Mouse (Mus musculus) left cerebral cortex, adult 8-10 months (tissue): Measurements from ENCODE around the gene Sltm. TPM values are rescaled to one million over a fixed set of nuclear protein-coding genes. Genes with fewer than 3 reads are reported as not detected.
"Not testable (repeated sequence)": the region's sequence is repeated elsewhere in the genome, so short reads cannot be mapped to it uniquely, and the experiment has no call there.

Experiments
- DNase-seq, 2 experiments: peaks; one replicate each; pipeline ENCODE4 v3.0.0; 2022; ENCODE audit warnings: low spot score in 2 of 2
- total RNA-seq, 4 experiments: library from RNA; stranded (reverse); gene quantifications; 2 replicates each; pipeline ENCODE4 v1.2.4; 2022

The Sltm gene
- total RNA-seq, 4 experiments from 2014 or later: 43.5 to 51.9 (median 49.4) TPM

GRCm38 (mm10) chr9:70551524-70551923 lies 9.0 kb downstream of the Sltm start:
- no peak for DNase-seq

GRCm38 (mm10) chr9:70552233-70552632 lies 9.7 kb downstream of the Sltm start:
- DNase-seq: not testable (repeated sequence)

- DNase-seq: no peak
Measured at GRCm38 (mm10) chr9:70555431-70555830, 12.9 kb downstream of the Sltm start.

- DNase-seq: no peak
Measured at GRCm38 (mm10) chr9:70556796-70557195, 14.2 kb downstream of the Sltm start.

GRCm38 (mm10) chr9:70562825-70563224 lies 20.3 kb downstream of the Sltm start:
- no peak for DNase-seq

- DNase-seq: no peak
Measured at GRCm38 (mm10) chr9:70567651-70568050, 25.1 kb downstream of the Sltm start.

- no peak for DNase-seq
Measured at GRCm38 (mm10) chr9:70570351-70570750, 27.8 kb downstream of the Sltm start.

- DNase-seq: no peak
Measured at GRCm38 (mm10) chr9:70578123-70578522, 35.6 kb downstream of the Sltm start.

GRCm38 (mm10) chr9:70580956-70581355 lies 38.4 kb downstream of the Sltm start:
- DNase-seq: no peak

- DNase-seq: no peak
Measured at GRCm38 (mm10) chr9:70584641-70585040, 42.1 kb downstream of the Sltm start.

- no peak for DNase-seq
Measured at GRCm38 (mm10) chr9:70585172-70585571, 42.6 kb downstream of the Sltm start.

GRCm38 (mm10) chr9:70587171-70587570 lies 44.6 kb downstream of the Sltm start:
- DNase-seq: peak in 1 of 2 experiments; percentile 52

- no peak for DNase-seq
Measured at GRCm38 (mm10) chr9:70590775-70591174, 48.2 kb downstream of the Sltm start.

- no peak for DNase-seq
Measured at GRCm38 (mm10) chr9:70591486-70591885, 48.9 kb downstream of the Sltm start.

GRCm38 (mm10) chr9:70598271-70598670 lies 55.7 kb downstream of the Sltm start:
- DNase-seq: no peak

- DNase-seq: no peak
Measured at GRCm38 (mm10) chr9:70602186-70602845, 59.8 kb downstream of the Sltm start.

GRCm38 (mm10) chr9:70611026-70611673 lies 68.6 kb downstream of the Sltm start:
- DNase-seq: no peak

GRCm38 (mm10) chr9:70629711-70630110 lies 87.2 kb downstream of the Sltm start:
- DNase-seq: no peak

- DNase-seq: no peak
Measured at GRCm38 (mm10) chr9:70631665-70632064, 89.1 kb downstream of the Sltm start.

- DNase-seq: no peak
Measured at GRCm38 (mm10) chr9:70636748-70637147, 94.2 kb downstream of the Sltm start.
